Mouse (Mus musculus) bone marrow macrophage, adult 2 months (primary cell): ENCODE measurements around the gene Ecpas.

Source experiments
- CTCF ChIP-seq: IDR thresholded peaks from 2 replicates; pipeline ENCODE4 v1.5.1; 2012; ENCODE audit warnings: low read depth, mild to moderate bottlenecking, low read length, moderate library complexity
- POLR2A ChIP-seq: IDR thresholded peaks from 2 replicates; pipeline ENCODE4 v1.6.1; 2012; ENCODE audit warnings: mild to moderate bottlenecking, low read depth, low read length, borderline replicate concordance

DNA sequence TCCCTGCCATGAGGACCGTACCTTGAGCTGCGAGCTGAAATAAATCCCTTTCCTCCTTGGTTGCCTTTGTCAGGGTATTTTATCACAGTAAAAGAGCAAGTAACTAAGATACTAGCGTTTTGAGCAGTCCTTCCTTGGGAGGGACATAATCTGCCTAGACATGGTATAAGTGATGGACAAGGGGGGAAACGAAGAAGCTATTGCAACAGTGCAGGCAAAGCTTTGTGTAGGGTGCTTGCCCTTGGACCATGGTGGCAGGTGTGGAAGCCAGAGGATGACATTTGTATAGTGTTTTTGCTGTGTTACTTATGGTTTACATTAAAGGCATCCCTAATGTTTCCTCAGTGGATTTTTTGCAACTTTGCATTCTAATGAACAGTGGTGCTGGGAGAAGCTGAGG is 30.4 kb upstream of the Ecpas start:
- no peak for TF ChIP-seq POLR2A
- no peak for TF ChIP-seq CTCF
